Mouse (Mus musculus): ENCODE results near the gene Cyp4a10. TPM values are rescaled to one million over a fixed set of nuclear protein-coding genes. Genes with fewer than 3 reads are reported as not detected.
"Not testable (repeated sequence)": the region's sequence is repeated elsewhere in the genome, so short reads cannot be mapped to it uniquely, and the experiment has no call there.

The Cyp4a10 gene
- polyA plus RNA-seq, 1 experiment from 2014 or later = not detected

DNA sequence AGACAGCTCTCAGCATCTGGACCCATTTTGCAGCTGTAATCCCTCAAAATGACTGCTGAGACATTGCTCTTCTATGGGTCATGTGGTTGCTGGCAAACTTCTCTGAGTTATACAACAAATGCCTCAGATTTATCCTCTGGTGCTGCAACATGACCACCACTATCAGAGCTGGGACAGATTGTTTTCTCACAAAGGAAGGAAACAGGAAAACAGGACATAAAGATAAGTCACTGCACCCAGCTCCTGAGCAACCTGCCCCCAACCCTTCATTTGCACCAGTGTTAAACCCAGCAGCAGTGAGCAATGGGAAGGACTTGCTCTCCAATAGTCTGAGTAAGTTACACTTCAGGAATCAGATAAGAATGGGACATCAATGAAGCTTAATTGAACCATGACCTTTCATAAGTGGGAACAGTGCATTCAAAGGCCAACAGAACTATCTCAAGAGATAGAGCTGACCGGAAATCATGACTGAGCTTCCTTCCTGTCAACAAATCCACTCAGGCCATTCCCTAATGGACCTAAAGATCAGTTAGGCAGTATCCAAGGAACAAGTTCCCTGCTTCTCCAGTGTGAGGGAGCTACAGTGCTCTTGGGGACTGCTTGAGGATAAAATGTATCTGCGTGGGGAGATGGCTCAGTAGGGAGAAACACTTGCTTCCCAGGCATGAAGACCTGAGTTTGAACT, 28.2 kb downstream of the Cyp4a10 start:
- H3K4me2 ChIP-seq (ENCODE audit: low read length) = no peak overlapping the region
- ATAC-seq = no peak
- no peak overlapping the region for H3K9ac ChIP-seq (ENCODE audit: low read depth, low read length)
- no peaks in the 10 kb centered on the region for H3K9me3 ChIP-seq (ENCODE audit: control insufficient read depth, low read length)
- no peaks in the 10 kb centered on the region for H3K36me3 ChIP-seq (ENCODE audit: control insufficient read depth, insufficient read depth, low read length)
- H3K4me3 ChIP-seq (ENCODE audit: low read length) = no peak overlapping the region
- H3K4me1 ChIP-seq (ENCODE audit: control insufficient read depth, insufficient read depth, low read depth, low read length) = no peaks in the 10 kb centered on the region
- H3K27me3 ChIP-seq (replicated peaks; ENCODE audit: control insufficient read depth, insufficient read depth, low read length) = no peaks in the 10 kb centered on the region
- 95% methylated on average over 2 of the region's 2 CpGs for WGBS
- no peak overlapping the region for H3K27ac ChIP-seq (ENCODE audit: low read depth, low read length)

DNA sequence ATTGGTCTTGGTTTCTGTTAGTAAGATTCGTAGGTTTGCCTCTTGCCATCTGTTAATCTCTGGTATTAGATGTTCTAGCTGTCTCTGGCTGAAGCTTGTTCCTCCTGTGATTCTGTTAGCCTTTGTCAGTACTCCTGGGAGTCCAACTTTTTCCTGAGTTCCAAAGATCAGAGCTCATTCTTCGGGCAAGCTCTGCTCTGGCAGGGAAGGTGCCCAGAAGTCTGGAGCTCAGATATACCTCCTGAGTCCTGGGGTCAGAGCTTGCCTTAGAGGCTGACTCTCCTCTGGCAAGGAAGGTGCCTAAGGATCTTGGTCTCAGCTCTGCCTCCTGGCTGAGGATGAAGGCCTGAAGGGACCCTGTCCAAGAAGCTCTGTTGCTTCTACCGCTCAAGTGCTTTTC, 34.7 kb downstream of the Cyp4a10 start:
- H3K4me3 ChIP-seq (ENCODE audit: low read length) = no peak overlapping the region
- no peak for ATAC-seq
- H3K27me3 ChIP-seq (replicated peaks; ENCODE audit: control insufficient read depth, insufficient read depth, low read length) = no peaks in the 10 kb centered on the region
- no peak overlapping the region for H3K4me2 ChIP-seq (ENCODE audit: low read length)
- WGBS = 90% methylated on average over 3 of the region's 3 CpGs
- no peaks in the 10 kb centered on the region for H3K4me1 ChIP-seq (ENCODE audit: control insufficient read depth, insufficient read depth, low read depth, low read length)
- no peak overlapping the region for H3K27ac ChIP-seq (ENCODE audit: low read depth, low read length)
- no peaks in the 10 kb centered on the region for H3K36me3 ChIP-seq (ENCODE audit: control insufficient read depth, insufficient read depth, low read length)
- H3K9me3 ChIP-seq (ENCODE audit: control insufficient read depth, low read length) = no peaks in the 10 kb centered on the region
- no peak overlapping the region for H3K9ac ChIP-seq (ENCODE audit: low read depth, low read length)

DNA sequence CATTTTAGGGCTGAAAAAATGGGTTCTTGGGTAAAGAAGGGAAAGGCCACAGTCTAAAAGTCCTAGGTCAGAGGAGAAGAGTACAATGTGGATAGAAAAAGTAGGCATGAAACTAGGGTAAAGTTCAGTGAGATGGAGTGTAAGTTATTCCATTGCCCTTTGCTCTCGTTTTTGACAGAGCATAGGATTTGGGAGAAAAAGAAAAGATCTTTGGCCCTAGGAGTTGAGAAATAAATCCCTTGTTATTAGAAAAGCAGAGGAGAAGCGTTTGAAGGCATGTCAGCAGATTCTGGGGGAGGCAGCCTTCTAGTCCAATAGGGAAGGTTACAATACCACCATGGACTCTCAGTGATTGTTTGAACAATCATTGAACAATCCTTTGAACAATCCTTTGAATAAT, 37.4 kb downstream of the Cyp4a10 start:
- no peak overlapping the region for H3K27ac ChIP-seq (ENCODE audit: low read depth, low read length)
- ATAC-seq = no peak
- no peak overlapping the region for H3K9ac ChIP-seq (ENCODE audit: low read depth, low read length)
- H3K4me2 ChIP-seq (ENCODE audit: low read length) = no peak overlapping the region
- H3K4me1 ChIP-seq (ENCODE audit: control insufficient read depth, insufficient read depth, low read depth, low read length) = no peaks in the 10 kb centered on the region
- H3K4me3 ChIP-seq (ENCODE audit: low read length) = no peak overlapping the region
- H3K27me3 ChIP-seq (replicated peaks; ENCODE audit: control insufficient read depth, insufficient read depth, low read length) = no peaks in the 10 kb centered on the region
- no peaks in the 10 kb centered on the region for H3K36me3 ChIP-seq (ENCODE audit: control insufficient read depth, insufficient read depth, low read length)
- 75% methylated on average over 2 of the region's 2 CpGs for WGBS
- no peaks in the 10 kb centered on the region for H3K9me3 ChIP-seq (ENCODE audit: control insufficient read depth, low read length)

DNA sequence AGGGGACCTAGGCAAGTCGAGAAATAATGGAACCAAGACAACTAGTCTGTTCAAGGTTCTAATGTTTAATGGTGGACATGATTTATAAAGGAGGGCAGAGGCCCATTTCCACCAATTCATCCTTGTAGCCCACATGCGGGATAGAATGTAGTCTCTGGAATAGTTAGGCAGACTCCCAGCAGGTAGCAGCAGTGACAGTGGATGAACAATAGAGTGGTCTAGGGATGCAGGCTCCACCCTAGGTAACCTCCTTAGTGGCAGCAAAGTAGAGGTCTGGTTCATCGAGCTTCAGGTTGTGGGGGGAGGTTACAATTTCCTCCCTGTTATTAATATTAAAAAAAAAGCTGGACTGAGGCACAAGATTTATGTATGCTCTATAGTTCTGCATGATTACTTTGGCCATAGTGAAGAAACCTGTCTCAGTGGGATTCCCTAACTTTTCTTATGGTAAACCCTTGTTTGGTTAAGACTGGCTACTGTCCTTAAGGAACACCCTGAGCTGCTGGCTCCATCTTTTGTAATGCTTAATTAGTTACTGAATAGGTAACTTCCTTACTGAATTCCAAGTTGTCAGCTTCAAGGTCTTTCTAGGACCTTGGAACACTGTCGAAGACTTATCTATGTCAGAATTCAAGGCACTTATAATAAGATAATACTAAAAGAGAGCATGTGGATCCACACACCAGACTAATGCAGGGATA, 39.9 kb downstream of the Cyp4a10 start:
- ATAC-seq = no peak
- no peak overlapping the region for H3K4me3 ChIP-seq (ENCODE audit: low read length)
- no peak overlapping the region for H3K4me2 ChIP-seq (ENCODE audit: low read length)
- H3K36me3 ChIP-seq (ENCODE audit: control insufficient read depth, insufficient read depth, low read length) = no peaks in the 10 kb centered on the region
- no peak overlapping the region for H3K27ac ChIP-seq (ENCODE audit: low read depth, low read length)
- no peaks in the 10 kb centered on the region for H3K27me3 ChIP-seq (replicated peaks; ENCODE audit: control insufficient read depth, insufficient read depth, low read length)
- H3K9ac ChIP-seq (ENCODE audit: low read depth, low read length) = no peak overlapping the region
- 42% methylated on average over 4 of the region's 4 CpGs for WGBS
- H3K4me1 ChIP-seq (ENCODE audit: control insufficient read depth, insufficient read depth, low read depth, low read length) = no peaks in the 10 kb centered on the region
- H3K9me3 ChIP-seq (ENCODE audit: control insufficient read depth, low read length) = no peaks in the 10 kb centered on the region

DNA sequence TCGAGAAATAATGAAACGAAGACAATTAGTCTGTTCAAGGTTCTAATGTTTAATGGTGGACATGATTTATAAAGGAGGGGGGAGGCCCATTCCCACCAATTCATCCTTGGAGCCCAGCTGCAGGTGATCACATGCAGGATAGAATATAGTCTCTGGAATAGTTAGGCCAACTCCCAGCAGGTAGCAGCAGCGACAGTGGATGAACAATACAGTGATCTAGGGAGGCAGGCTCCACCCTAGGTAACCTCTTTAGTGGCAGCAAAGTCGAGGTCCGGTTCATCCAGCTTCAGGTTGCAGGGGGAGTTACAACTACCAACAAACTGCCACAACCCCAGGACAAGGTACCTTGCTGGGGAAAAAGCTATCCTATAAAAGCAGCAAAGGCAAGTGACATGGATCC, 43.2 kb downstream of the Cyp4a10 start:
- not testable (repeated sequence) for ATAC-seq; H3K9ac ChIP-seq (ENCODE audit: low read depth, low read length); H3K27ac ChIP-seq (ENCODE audit: low read depth, low read length); H3K27me3 ChIP-seq (replicated peaks; ENCODE audit: control insufficient read depth, insufficient read depth, low read length); H3K4me1 ChIP-seq (ENCODE audit: control insufficient read depth, insufficient read depth, low read depth, low read length); H3K4me3 ChIP-seq (ENCODE audit: low read length); H3K9me3 ChIP-seq (ENCODE audit: control insufficient read depth, low read length); H3K4me2 ChIP-seq (ENCODE audit: low read length); H3K36me3 ChIP-seq (ENCODE audit: control insufficient read depth, insufficient read depth, low read length)
- 58% methylated on average over 5 of the region's 5 CpGs for WGBS

DNA sequence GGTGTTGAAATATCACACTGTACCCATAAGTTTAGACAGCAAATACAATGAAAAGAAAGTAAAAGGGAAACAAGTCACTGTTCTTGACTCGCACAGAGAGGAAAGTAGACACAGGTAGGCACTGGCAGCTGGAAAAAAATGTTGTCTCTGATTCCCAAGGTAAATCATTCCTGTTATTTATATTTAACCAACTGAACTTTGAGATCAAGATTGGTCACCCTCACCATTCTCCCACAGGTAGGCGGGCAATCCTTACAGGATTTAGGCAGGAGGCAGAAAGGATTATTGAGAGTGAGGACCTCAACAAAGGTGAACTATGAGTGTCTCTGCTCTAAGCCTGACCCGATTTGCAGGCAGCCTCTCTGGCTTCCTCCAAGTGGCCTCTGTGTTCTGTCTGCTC, 45.3 kb downstream of the Cyp4a10 start, which contains the start of gene Cyp4a31:
Gene Cyp4a31 (plus strand): TSS at position 249 of the 400 bp plus-strand sequence.
- Histone ChIP-seq H3K9me3 (ENCODE audit: control insufficient read depth, low read length) (no peaks in the 10 kb centered on the region), H3K9ac (ENCODE audit: low read depth, low read length) (no peak within 1 kb of the TSS), H3K36me3 (ENCODE audit: control insufficient read depth, insufficient read depth, low read length) (no peaks in the 10 kb centered on the region), H3K4me1 (ENCODE audit: control insufficient read depth, insufficient read depth, low read depth, low read length) (no peaks in the 10 kb centered on the region), H3K27ac (ENCODE audit: low read depth, low read length) (no peak within 1 kb of the TSS), H3K27me3 (replicated peaks; ENCODE audit: control insufficient read depth, insufficient read depth, low read length) (no peaks in the 10 kb centered on the region), H3K4me2 (ENCODE audit: low read length) (no peak within 1 kb of the TSS), H3K4me3 (ENCODE audit: low read length) (no peak within 1 kb of the TSS)
- ATAC-seq = no peak
- WGBS = 95% methylated on average over 3 of the region's 3 CpGs

DNA sequence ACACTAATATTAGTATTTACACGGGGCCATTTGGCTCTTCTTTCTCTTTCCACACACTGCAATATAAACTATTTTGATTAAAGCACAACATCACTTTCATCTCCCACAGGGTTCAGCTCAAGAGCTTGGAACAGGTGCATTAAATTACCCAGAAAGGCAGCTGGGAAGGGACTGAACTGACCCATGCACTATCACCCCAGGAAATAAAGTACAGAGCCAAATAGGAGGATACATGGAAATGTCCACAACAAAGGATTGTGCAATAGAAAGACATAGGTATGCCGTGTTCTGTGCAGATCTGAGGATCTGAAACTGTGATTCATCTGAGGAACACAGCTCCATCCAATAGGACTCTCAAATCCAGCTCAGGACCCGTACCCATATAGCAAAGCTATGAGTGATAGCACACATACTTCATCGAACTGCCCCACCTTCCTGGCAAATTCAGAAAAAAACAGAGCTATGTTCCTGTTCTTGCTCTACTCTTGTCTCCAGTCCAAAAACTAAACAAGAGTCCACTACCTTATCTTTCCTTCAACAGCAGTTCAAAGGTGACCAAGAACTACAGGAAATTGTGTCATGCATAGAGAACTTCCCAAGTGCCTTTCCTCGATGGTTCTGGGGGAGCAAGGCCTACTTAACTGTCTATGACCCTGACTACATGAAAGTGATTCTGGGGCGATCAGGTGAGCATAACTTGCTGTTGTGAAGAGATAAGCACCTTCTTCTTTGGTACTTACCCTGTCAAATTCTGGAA, 46.6 kb downstream of the Cyp4a10 start:
- H3K4me3 ChIP-seq (ENCODE audit: low read length); H3K36me3 ChIP-seq (ENCODE audit: control insufficient read depth, insufficient read depth, low read length); H3K4me1 ChIP-seq (ENCODE audit: control insufficient read depth, insufficient read depth, low read depth, low read length); H3K4me2 ChIP-seq (ENCODE audit: low read length); H3K27ac ChIP-seq (ENCODE audit: low read depth, low read length); H3K27me3 ChIP-seq (replicated peaks; ENCODE audit: control insufficient read depth, insufficient read depth, low read length); ATAC-seq; H3K9ac ChIP-seq (ENCODE audit: low read depth, low read length); H3K9me3 ChIP-seq (ENCODE audit: control insufficient read depth, low read length): not testable (repeated sequence)
- 81% methylated on average over 6 of the region's 6 CpGs for WGBS

DNA sequence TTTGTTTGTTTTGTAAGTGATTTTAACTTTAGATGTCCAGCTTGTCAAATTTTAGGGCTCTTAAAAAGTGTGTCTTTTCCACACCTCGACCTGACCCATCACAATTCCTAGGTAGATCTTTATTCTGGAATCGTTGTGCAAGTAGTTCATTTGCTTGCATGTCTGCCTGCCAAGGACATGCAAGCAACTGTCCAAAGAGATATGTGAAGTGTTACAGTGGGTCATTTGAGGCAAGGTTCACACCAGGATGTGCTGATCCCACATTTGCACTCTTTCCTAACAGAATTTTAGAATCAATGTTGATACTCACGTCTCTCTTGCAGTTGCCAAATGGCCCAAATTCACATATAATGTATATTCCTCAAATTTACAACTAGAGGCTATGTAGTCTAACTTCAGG, 57.2 kb downstream of the Cyp4a10 start:
- H3K9me3 ChIP-seq (ENCODE audit: control insufficient read depth, low read length) = no peaks in the 10 kb centered on the region
- H3K36me3 ChIP-seq (ENCODE audit: control insufficient read depth, insufficient read depth, low read length) = no peaks in the 10 kb centered on the region
- ATAC-seq = no peak
- no peak overlapping the region for H3K4me2 ChIP-seq (ENCODE audit: low read length)
- no peak overlapping the region for H3K4me3 ChIP-seq (ENCODE audit: low read length)
- no peaks in the 10 kb centered on the region for H3K4me1 ChIP-seq (ENCODE audit: control insufficient read depth, insufficient read depth, low read depth, low read length)
- H3K27me3 ChIP-seq (replicated peaks; ENCODE audit: control insufficient read depth, insufficient read depth, low read length) = no peaks in the 10 kb centered on the region
- WGBS = 80% methylated on average over 3 of the region's 3 CpGs
- no peak overlapping the region for H3K27ac ChIP-seq (ENCODE audit: low read depth, low read length)
- no peak overlapping the region for H3K9ac ChIP-seq (ENCODE audit: low read depth, low read length)

DNA sequence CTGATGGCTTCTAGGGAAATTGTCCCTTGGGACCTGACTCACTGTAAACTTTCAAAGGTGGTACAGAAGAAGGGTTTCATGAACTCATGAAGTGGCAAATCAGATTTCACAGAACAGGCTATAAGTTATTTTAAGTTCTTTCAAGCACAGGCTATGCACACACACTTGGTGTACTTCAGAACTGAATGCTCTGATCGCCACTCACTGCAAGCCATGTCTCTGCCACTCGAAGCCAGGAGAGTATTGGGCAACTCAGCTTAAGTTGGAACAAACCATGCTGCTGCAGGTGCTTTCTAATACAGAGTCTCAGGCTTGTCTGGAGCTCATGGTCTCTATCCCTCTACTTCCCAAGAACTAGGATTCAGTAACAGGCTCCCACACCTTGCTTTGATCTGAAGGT, 57.7 kb downstream of the Cyp4a10 start:
- Histone ChIP-seq H3K36me3 (ENCODE audit: control insufficient read depth, insufficient read depth, low read length) (no peaks in the 10 kb centered on the region), H3K4me3 (ENCODE audit: low read length) (no peak overlapping the region), H3K9ac (ENCODE audit: low read depth, low read length) (no peak overlapping the region), H3K9me3 (ENCODE audit: control insufficient read depth, low read length) (no peaks in the 10 kb centered on the region), H3K4me2 (ENCODE audit: low read length) (no peak overlapping the region), H3K27ac (ENCODE audit: low read depth, low read length) (no peak overlapping the region), H3K27me3 (replicated peaks; ENCODE audit: control insufficient read depth, insufficient read depth, low read length) (no peaks in the 10 kb centered on the region), H3K4me1 (ENCODE audit: control insufficient read depth, insufficient read depth, low read depth, low read length) (no peaks in the 10 kb centered on the region)
- ATAC-seq = no peak
- WGBS = 84% methylated on average over 2 of the region's 2 CpGs

Measured in hindbrain, embryonic 16.5 days (tissue).